Mouse (Mus musculus): Measurements from ENCODE around the gene Armcx5.

- TF ChIP-seq FLI1 (IDR thresholded peaks at IDR 0.05; ENCODE audit: low read length) (no peak), GATA1 (IDR thresholded peaks at IDR 0.05; ENCODE audit: borderline replicate concordance, low read length) (no peak)
Observed at GRCm38 (mm10) chrX:135742304-135743055, at the start of gene Armcx5, which contains the start of gene Gprasp1.
